Mouse (Mus musculus) cerebellum, adult 2 months (tissue): ENCODE results near the gene Sorl1. TPM values are rescaled to one million over a fixed set of nuclear protein-coding genes. Genes with fewer than 3 reads are reported as not detected.

ENCODE experiments used
- DNase-seq, 2 experiments: peaks; one replicate each; pipeline ENCODE4 v3.0.0; 2021
- H3K27ac ChIP-seq: fragments of 200-500 bp; 2 replicates; pipeline ENCODE4 v1.5.1; 2012; ENCODE audit warnings: low read length, control low read depth, inconsistent platforms; ENCODE audit not compliant: insufficient read depth
- H3K27me3 ChIP-seq: fragments of 200-500 bp; 2 replicates; pipeline ENCODE4 v1.6.1; 2012; ENCODE audit warnings: inconsistent platforms, mild to moderate bottlenecking, low read length, moderate library complexity; ENCODE audit not compliant: control insufficient read depth, insufficient read depth
- H3K4me1 ChIP-seq: fragments of 200-500 bp; 2 replicates; pipeline ENCODE4 v1.6.1; 2011; ENCODE audit warnings: low read length; ENCODE audit not compliant: control insufficient read depth, insufficient read depth
- H3K4me3 ChIP-seq: fragments of 200-500 bp; replicated peaks from 2 replicates; pipeline ENCODE3; 2011; ENCODE audit warnings: mild to moderate bottlenecking, low read depth, low read length, control low read depth; ENCODE audit not compliant: insufficient read depth
- CTCF ChIP-seq: fragments of 200-500 bp; IDR thresholded peaks from 2 replicates; pipeline ENCODE4 v1.5.1; 2011; ENCODE audit warnings: low read depth, mild to moderate bottlenecking, control low read depth, low read length, moderate library complexity, borderline replicate concordance; ENCODE audit not compliant: insufficient read depth
- POLR2A ChIP-seq: fragments of 200-500 bp; IDR thresholded peaks from 2 replicates; pipeline ENCODE4 v1.6.1; 2011; ENCODE audit warnings: low read length, control low read depth, borderline replicate concordance; ENCODE audit not compliant: insufficient read depth
- WGBS: fragments of 180-500 bp; shearing (Covaris S2); methylation state at CpG from one replicate; pipeline ENCODE4 v1.1.7; 2018; 5-methylcytosine and 5-hydroxymethylcytosine counted together
- polyA plus RNA-seq: library from polyadenylated mRNA; depleted of rRNA; stranded (reverse); fragments of >200 nt; gene quantifications from 2 replicates; pipeline ENCODE4 v1.2.3, GENCODE M21; 2012

Sorl1 gene
- polyA plus RNA-seq, 1 experiment, result 169 TPM

GRCm38 (mm10) chr9:42157981-42158380 lies 33.9 kb upstream of the Sorl1 start:
- Histone ChIP-seq H3K4me1 (no peaks in the 10 kb centered on the region), H3K4me3 (no peak overlapping the region), H3K27ac (no peak overlapping the region), H3K27me3 (no peaks in the 10 kb centered on the region)
- TF ChIP-seq POLR2A (no peak), CTCF (no peak)
- DNase-seq, result no peak
- WGBS, result 89% methylated on average over 5 of the region's 5 CpGs

- no peaks in the 10 kb centered on the region for H3K27me3 ChIP-seq
- TF ChIP-seq POLR2A, result no peak
- H3K4me3 ChIP-seq, result no peak overlapping the region
- no peaks in the 10 kb centered on the region for H3K4me1 ChIP-seq
- no peak for DNase-seq
- 89% methylated on average over 3 of the region's 3 CpGs for WGBS
- no peak overlapping the region for H3K27ac ChIP-seq
Observed at GRCm38 (mm10) chr9:42156566-42156965, 32.5 kb upstream of the Sorl1 start.

- TF ChIP-seq CTCF, result no peak
- no peak for TF ChIP-seq POLR2A
- no peak for DNase-seq
- Histone ChIP-seq H3K27me3 (no peaks in the 10 kb centered on the region), H3K4me3 (no peak overlapping the region), H3K27ac (no peak overlapping the region), H3K4me1 (no peaks in the 10 kb centered on the region)
- WGBS, result 91% methylated on average over 6 of the region's 6 CpGs
Observed at GRCm38 (mm10) chr9:42154682-42155081, 30.6 kb upstream of the Sorl1 start.

- Histone ChIP-seq H3K4me1 (no peaks in the 10 kb centered on the region), H3K4me3 (no peak overlapping the region), H3K27ac (no peak overlapping the region), H3K27me3 (no peaks in the 10 kb centered on the region)
- WGBS, result 65% methylated on average over 6 of the region's 6 CpGs
- no peak for DNase-seq
- TF ChIP-seq POLR2A, result no peak
- TF ChIP-seq CTCF, result no peak
Observed at GRCm38 (mm10) chr9:42148816-42149215, 24.7 kb upstream of the Sorl1 start.

GRCm38 (mm10) chr9:42148036-42148435 lies 23.9 kb upstream of the Sorl1 start:
- Histone ChIP-seq H3K27ac (no peak overlapping the region), H3K4me3 (no peak overlapping the region), H3K27me3 (no peaks in the 10 kb centered on the region), H3K4me1 (no peaks in the 10 kb centered on the region)
- WGBS, result 91% methylated on average over 4 of the region's 4 CpGs
- DNase-seq, result no peak
- no peak for TF ChIP-seq CTCF
- TF ChIP-seq POLR2A, result no peak

GRCm38 (mm10) chr9:42146463-42146862 lies 22.4 kb upstream of the Sorl1 start:
- DNase-seq, result no peak
- WGBS, result 99% methylated on average over 2 of the region's 2 CpGs
- H3K27ac ChIP-seq, result no peak overlapping the region
- H3K27me3 ChIP-seq, result no peaks in the 10 kb centered on the region
- TF ChIP-seq POLR2A (no peak), CTCF (no peak)
- no peaks in the 10 kb centered on the region for H3K4me1 ChIP-seq
- no peak overlapping the region for H3K4me3 ChIP-seq

GRCm38 (mm10) chr9:42141549-42142210 lies 17.6 kb upstream of the Sorl1 start:
- WGBS, result 78% methylated on average over 6 of the region's 6 CpGs

GRCm38 (mm10) chr9:42138248-42138858 lies 14.3 kb upstream of the Sorl1 start:
- Histone ChIP-seq H3K27me3 (no peaks in the 10 kb centered on the region), H3K4me1 (peaks cover 7% of the 10 kb centered on the region), H3K4me3 (no peak overlapping the region), H3K27ac (no peak overlapping the region)
- TF ChIP-seq POLR2A (no peak), CTCF (no peak)
- DNase-seq, result no peak
- WGBS, result 96% methylated on average over 4 of the region's 4 CpGs

More at GRCm38 (mm10) chr9:42141549-42142210, 17.6 kb upstream of the Sorl1 start:
- H3K27ac ChIP-seq, result no peak overlapping the region
- no peak overlapping the region for H3K4me3 ChIP-seq
- TF ChIP-seq CTCF (no peak), POLR2A (no peak)
- H3K27me3 ChIP-seq, result no peaks in the 10 kb centered on the region
- no peak for DNase-seq
- peaks cover 2% of the 10 kb centered on the region; the same call in 1 of the 2 replicates for H3K4me1 ChIP-seq
